Mouse (Mus musculus) MEL (cell line): ENCODE results near the gene Gpr171.

Experiments used
- CTCF ChIP-seq, 3 experiments: IDR thresholded peaks in 2 of 3; conservative IDR thresholded peaks in 1 of 3; 2 replicates each; pipeline ENCODE4 v1.5.1; 2011 to 2012; ENCODE audit warnings: low read length in 3 of 3, low read depth in 2 of 3, mild to moderate bottlenecking in 2 of 3, improper control_type of control experiment in 1 of 3, inconsistent platforms in 1 of 3, mixed read lengths in 1 of 3, moderate library complexity in 1 of 3; ENCODE audit not compliant: control insufficient read depth in 1 of 3, insufficient read depth in 1 of 3, poor library complexity in 1 of 3, severe bottlenecking in 1 of 3
- E2F4 ChIP-seq: IDR thresholded peaks from 2 replicates; pipeline ENCODE4 v1.6.1; 2011; ENCODE audit warnings: low read depth, low read length, improper control_type of control experiment, borderline replicate concordance
- EP300 ChIP-seq, 2 experiments: IDR thresholded peaks; 2 replicates each; pipeline ENCODE4 v1.6.1; 2011; ENCODE audit warnings: improper control_type of control experiment in 2 of 2, low read length in 2 of 2, low read depth in 1 of 2, mild to moderate bottlenecking in 1 of 2
- GATA1 ChIP-seq: IDR thresholded peaks from 2 replicates; pipeline ENCODE4 v1.6.1; 2011; ENCODE audit warnings: low read depth, low read length, improper control_type of control experiment
- HCFC1 ChIP-seq: IDR thresholded peaks from 2 replicates; pipeline ENCODE4 v1.6.1; 2012; ENCODE audit warnings: low read depth, mild to moderate bottlenecking, inconsistent platforms, low read length, improper control_type of control experiment, moderate library complexity
- JUND ChIP-seq: IDR thresholded peaks from 2 replicates; pipeline ENCODE4 v1.6.1; 2011; ENCODE audit warnings: low read depth, mild to moderate bottlenecking, improper control_type of control experiment, low read length
- MAX ChIP-seq: IDR thresholded peaks from 2 replicates; pipeline ENCODE4 v1.6.1; 2011; ENCODE audit warnings: low read length, improper control_type of control experiment
- NELFE ChIP-seq: IDR thresholded peaks from 2 replicates; pipeline ENCODE4 v1.6.1; 2011; ENCODE audit warnings: low read depth, low read length, improper control_type of control experiment
- POLR2A ChIP-seq, 2 experiments: IDR thresholded peaks; 2 replicates each; pipeline ENCODE4 v1.6.1; 2011 to 2012; ENCODE audit warnings: low read length in 2 of 2, mild to moderate bottlenecking in 2 of 2, control low read depth in 1 of 2, improper control_type of control experiment in 1 of 2, low read depth in 1 of 2, moderate library complexity in 1 of 2; ENCODE audit not compliant: control insufficient read depth in 1 of 2, insufficient read depth in 1 of 2, poor library complexity in 1 of 2
- POLR2AphosphoS2 ChIP-seq: IDR thresholded peaks from 2 replicates; pipeline ENCODE4 v1.6.1; 2011; ENCODE audit warnings: low read length, improper control_type of control experiment
- RAD21 ChIP-seq: IDR thresholded peaks from 2 replicates; pipeline ENCODE4 v1.6.1; 2011; ENCODE audit warnings: mild to moderate bottlenecking, low read depth, low read length, improper control_type of control experiment
- TAL1 ChIP-seq: IDR thresholded peaks from 2 replicates; pipeline ENCODE4 v1.6.1; 2012; ENCODE audit warnings: mild to moderate bottlenecking, inconsistent platforms, low read length, moderate library complexity, mixed read lengths
- USF1 ChIP-seq: IDR thresholded peaks from 2 replicates; pipeline ENCODE4 v1.6.1; 2014; ENCODE audit warnings: low read depth, mild to moderate bottlenecking, inconsistent platforms, low read length, improper control_type of control experiment, moderate library complexity
- ZNF384 ChIP-seq: IDR thresholded peaks from 2 replicates; pipeline ENCODE4 v1.6.1; 2012; ENCODE audit warnings: low read depth, mild to moderate bottlenecking, inconsistent platforms, low read length, improper control_type of control experiment

- TF ChIP-seq ZNF384 (no peak), E2F4 (no peak), POLR2A (IDR thresholded peaks at IDR 0.05; ENCODE audit: control insufficient read depth in 1 of 2, insufficient read depth in 1 of 2, low read depth in 1 of 2, low read length in 2 of 2, poor library complexity in 1 of 2) (no peak), HCFC1 (no peak), CTCF (IDR thresholded peaks at IDR 0.05 in 2 of 3, conservative IDR thresholded peaks at IDR 0.05 in 1 of 3; ENCODE audit: control insufficient read depth in 1 of 3, insufficient read depth in 1 of 3, low read depth in 2 of 3, low read length in 3 of 3, poor library complexity in 1 of 3, severe bottlenecking in 1 of 3) (no peak), JUND (no peak), MAX (no peak), RAD21 (no peak), USF1 (no peak), NELFE (no peak), EP300 (IDR thresholded peaks at IDR 0.05; ENCODE audit: low read depth in 1 of 2, low read length in 2 of 2) (no peak), TAL1 (no peak), GATA1 (no peak), POLR2AphosphoS2 (no peak)
These were observed 10.3 kb upstream of the Gpr171 start for GRCm38 (mm10) chr3:59111944-59112343.
